Mouse (Mus musculus) liver, embryonic 14.5 days (tissue): Measurements from ENCODE around the gene Lypd5.

Experiments used
- CTCF ChIP-seq: IDR thresholded peaks from 2 replicates; pipeline ENCODE4 v1.5.1; 2016; ENCODE audit warnings: antibody characterized with exemption, low read depth, control low read depth
- EP300 ChIP-seq: IDR thresholded peaks from 2 replicates; pipeline ENCODE4 v1.6.1; 2016; ENCODE audit warnings: antibody characterized with exemption, low read depth

- TF ChIP-seq EP300 (no peak), CTCF (no peak)
Observed at GRCm38 (mm10) chr7:24372300-24372699, 23.3 kb downstream of the Lypd5 start.
